8 mouse cellular contexts compared by ENCODE assay signal in the genomic region with DNA sequence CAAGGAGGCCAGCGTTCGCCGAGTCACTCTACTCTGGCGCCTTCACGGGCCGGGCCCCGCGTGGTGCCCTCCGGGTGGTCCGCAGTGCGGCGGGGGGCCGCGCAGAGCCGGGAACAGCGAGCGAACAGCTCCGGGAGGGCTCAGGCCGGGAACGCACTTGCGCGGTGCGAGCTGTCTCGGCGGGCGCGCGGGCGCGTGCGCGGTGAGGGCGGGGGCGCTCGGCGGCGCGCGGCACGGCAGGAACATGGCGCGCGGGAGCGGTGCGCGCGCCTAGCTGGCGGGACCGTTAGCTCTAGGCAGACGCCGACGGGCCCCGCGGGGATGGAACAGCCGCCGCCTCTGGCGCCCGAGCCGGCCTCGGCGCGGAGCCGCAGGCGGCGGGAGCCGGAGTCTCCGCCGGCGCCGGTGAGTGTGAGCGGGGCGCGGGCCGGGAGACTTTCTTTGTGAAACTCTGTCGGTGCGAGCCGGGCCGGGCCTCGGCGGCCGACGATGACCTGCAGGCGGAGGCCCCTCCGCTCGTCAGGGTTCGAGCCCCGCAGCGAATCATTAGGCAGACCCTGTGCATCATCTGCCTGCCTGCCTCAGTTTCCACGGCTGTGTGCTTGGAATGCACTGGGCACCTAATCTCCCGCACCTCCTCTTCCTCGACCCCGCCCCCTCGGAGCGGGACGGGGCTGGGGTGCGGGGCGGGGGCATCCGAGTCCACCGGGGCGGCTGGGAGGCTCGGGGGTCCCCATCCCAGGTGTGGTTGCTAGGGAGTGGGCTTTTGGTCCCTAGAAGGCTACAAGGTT. TPM values are rescaled to one million over a fixed set of nuclear protein-coding genes. Genes with fewer than 3 reads are reported as not detected.
A peak's percentile ranks its signal among the peaks of the same experiment; 100 is the strongest.
DNase-seq lines count a peak whose midpoint lies in the region; ATAC-seq lines count a peak whose summit lies in the region.

Ttc28 (plus strand) TSS at position 220 of the 791 bp plus-strand sequence.

- peaks cover 9% of the 10 kb centered on the region for H3K4me1 ChIP-seq in hindbrain, embryonic 12.5 days

- no peaks in the 10 kb centered on the region for H3K9me3 ChIP-seq in hindbrain, embryonic 12.5 days (replicated peaks)

- peak within 1 kb of the TSS; percentile 80 for H3K4me3 ChIP-seq in hindbrain, embryonic 12.5 days

- no peaks in the 10 kb centered on the region for H3K36me3 ChIP-seq in hindbrain, embryonic 12.5 days

- H3K27ac ChIP-seq in hindbrain, embryonic 12.5 days: peak within 1 kb of the TSS; percentile 84

- H3K9ac ChIP-seq in hindbrain, embryonic 12.5 days: peak within 1 kb of the TSS; percentile 91

- ATAC-seq in hindbrain, embryonic 12.5 days (ENCODE audit: low FRiP score): peak; percentile 92

- under 1% methylated on average over 87 of the region's 101 CpGs for WGBS in hindbrain, embryonic 12.5 days

- peak; percentile 63 for DNase-seq in R1 (ENCODE audit: low read depth, low spot score)
- DNase-seq in cerebellum, postnatal 10 days: peak; percentile 93 to 95
- peak; percentile 73 to 81 for DNase-seq in frontal cortex, postnatal 14 days (ENCODE audit: low spot score in 2 of 2)
- peak; percentile 81 to 86 for DNase-seq in layer of hippocampus, postnatal 25 days (ENCODE audit: extremely low spot score in 1 of 2, low spot score in 1 of 2)
- DNase-seq in lung, postnatal 14 days: peak; percentile 87
- peak; percentile 84 for DNase-seq in retina, embryonic 14.5 days (ENCODE audit: low spot score)
- DNase-seq in thymus, postnatal 36 days: peak; percentile 88 to 89

- no peaks in the 10 kb centered on the region for H3K27me3 ChIP-seq in hindbrain, embryonic 12.5 days

- peak within 1 kb of the TSS; percentile 80 for H3K4me2 ChIP-seq in hindbrain, embryonic 12.5 days (replicated peaks)

RNA-seq across cellular contexts. Expression of gene Ttc28, which starts in this region (rescaled TPM):
- 26.9 and 28.2 TPM in 2 replicates for polyA plus RNA-seq in hindbrain, embryonic 12.5 days (2016; fragmentation: Nextera tagmentation; extraction: Ambion mirVana)
- total RNA-seq in layer of hippocampus, postnatal 25 days (2021): 10 to 100 TPM; 11.3 to 13.3 TPM

Comparison
In these comparisons a context has a peak if more than half of its experiments do, and no peak if none do; other contexts are left out.
1. Peak in every context shown above with its lines: DNase-seq, ATAC-seq, H3K4me3 ChIP-seq and H3K27ac ChIP-seq.